Mouse (Mus musculus): ENCODE results near the gene Lrrc66.
A peak's percentile ranks its signal among the peaks of the same experiment; 100 is the strongest.
"Not testable (repeated sequence)": the region's sequence is repeated elsewhere in the genome, so short reads cannot be mapped to it uniquely, and the experiment has no call there.

Lrrc66 gene

GRCm38 (mm10) chr5:73611071-73611470 lies 21.3 kb downstream of the Lrrc66 start:
- DNase-seq: no peak

DNA sequence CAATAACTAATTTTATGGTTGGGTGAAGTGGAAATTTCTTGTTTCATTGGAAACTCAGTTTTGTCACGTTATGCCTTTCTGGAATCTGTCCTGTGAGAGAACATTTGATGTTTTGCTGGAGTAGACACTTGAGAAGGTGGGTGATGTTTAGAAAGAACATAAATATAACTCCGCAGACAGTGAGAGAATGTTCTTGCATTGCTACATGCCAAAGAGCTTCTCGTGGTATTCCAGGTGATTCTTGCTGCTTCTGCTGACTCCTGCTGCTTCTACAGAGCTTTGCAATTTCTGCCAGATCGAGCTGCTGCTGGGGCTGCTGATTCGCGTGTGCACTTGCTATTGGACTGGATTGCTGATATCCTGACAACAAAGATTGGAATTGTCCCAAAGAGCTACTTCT lies 27.4 kb downstream of the Lrrc66 start:
- no peak for DNase-seq

DNA sequence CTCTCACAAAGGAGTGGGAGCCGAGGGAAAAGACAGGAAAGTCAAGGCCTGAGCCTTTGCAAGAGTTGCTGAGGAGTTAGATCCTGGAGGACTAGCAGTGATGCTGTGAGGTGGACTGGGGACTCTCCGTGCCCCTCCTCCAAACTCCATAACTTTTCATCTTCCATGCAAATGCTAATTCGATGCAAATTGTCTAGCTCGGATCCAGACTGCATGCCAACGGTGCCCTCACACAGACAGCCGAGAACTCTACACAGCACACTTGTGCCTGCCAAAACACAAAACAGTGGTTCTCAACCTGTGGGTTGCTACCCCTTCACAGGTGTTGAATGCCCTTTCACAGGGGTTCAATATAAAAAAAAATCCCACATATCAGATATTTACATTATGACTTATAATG lies 27.8 kb downstream of the Lrrc66 start:
- DNase-seq: no peak

GRCm38 (mm10) chr5:73602865-73603264 lies 29.5 kb downstream of the Lrrc66 start:
- no peak for DNase-seq

GRCm38 (mm10) chr5:73601361-73601763 lies 31.0 kb downstream of the Lrrc66 start:
- no peak for DNase-seq

GRCm38 (mm10) chr5:73599991-73600390 lies 32.3 kb downstream of the Lrrc66 start:
- DNase-seq: no peak

- peak; percentile 42 for DNase-seq
Measured at GRCm38 (mm10) chr5:73598943-73599695, 33.2 kb downstream of the Lrrc66 start.

DNA sequence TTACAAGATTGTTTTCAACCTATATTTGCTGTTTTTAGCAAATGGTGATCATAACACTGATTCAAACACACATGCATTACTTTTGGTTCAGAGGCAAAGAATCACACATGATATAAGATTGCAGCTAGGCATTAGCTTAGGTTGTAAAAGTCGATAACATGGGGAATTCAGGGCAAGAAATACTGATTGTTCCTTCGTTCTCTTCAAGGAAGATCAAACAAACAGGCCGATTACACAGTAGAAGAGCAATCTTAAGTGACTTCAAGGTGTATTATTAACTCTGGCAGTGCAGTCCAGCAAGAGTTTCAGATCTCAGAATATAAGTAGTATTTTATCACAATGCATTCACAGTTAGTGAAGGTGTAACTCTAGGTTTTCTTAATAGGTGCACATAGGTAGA lies 45.2 kb downstream of the Lrrc66 start:
- DNase-seq: no peak

DNA sequence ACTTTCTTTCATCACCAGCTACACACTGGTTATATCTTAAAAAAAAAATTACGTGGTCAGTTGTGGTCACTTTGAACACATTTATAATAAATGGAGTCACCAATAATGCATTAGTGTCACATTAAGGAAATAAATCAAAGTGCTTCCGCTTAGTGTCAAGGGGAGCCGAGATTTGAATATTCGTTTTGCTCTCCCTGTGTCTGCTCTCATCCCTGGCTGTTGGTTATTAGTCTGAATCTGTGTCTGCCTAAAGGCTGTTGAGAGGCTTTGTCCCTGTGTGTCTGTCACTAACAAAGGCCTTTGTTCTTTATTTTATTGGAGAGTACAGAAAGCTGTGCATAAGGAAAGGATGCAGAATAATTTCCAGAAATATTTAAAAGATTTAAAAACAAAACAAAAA lies 45.7 kb downstream of the Lrrc66 start:
- DNase-seq: no peak

DNA sequence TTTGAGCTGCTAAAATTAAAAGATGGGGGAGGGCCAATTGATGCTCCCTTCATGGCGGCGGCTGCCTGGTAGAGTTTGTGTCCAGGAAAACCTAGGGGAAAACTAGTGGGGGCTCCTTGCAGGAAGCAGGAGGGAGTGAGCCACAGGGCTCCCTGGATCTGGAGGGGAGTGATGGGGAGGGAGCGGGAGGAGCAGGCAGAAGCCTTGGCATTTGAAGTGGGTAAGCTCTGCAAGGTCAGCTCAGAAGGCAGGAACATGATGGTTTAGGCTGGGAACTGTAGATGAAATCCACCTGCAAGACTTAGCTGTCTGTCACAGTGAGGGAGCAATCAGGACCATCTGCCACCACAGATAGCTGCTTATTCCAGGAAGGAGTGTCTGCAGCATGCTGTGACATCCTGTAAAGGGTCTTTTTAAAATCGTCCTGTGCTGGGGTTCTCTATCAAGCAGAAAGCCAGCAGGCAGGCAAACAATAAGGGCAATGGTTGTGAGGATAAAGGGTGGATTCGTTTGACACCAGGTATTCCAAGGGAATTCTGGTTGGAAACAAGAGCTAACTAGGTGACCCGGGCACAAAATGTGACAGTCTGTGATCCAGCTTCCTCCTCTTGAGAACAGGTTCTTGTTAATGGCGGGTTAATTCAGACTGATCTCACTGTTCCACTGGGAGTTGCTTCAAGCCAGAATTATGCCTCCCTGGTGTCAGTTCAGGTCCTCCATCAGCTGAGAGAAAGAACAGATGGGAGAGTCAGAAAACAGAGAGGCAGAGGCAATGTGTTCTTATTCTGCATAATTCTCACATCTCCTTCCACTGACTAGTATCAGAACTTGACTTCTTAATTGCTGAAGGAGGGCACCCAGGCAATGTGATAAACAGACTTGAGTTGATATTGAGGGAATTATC lies 46.9 kb downstream of the Lrrc66 start:
- DNase-seq: no peak

DNA sequence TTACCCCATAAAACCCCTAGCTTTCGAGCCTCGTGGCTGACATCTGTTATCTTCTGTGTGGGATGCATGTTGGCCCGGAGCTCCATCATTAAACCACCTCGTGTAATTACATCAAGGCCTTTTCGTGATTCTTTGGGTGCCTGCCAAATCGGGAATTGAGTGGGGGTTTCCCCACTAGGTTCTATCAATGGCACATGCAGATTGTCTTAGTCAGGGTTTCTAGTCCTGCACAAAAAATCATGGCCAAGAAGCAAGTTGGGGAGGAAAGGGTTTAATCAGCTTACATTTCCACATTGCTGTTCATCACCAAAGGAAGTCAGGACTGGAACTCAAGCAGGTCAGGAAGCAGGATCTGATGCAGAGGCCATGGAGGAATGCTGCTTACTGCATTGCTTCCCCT lies 48.3 kb downstream of the Lrrc66 start:
- not testable (repeated sequence) for DNase-seq

- no peak for DNase-seq
Measured at GRCm38 (mm10) chr5:73578131-73578530, 54.2 kb downstream of the Lrrc66 start.

DNA sequence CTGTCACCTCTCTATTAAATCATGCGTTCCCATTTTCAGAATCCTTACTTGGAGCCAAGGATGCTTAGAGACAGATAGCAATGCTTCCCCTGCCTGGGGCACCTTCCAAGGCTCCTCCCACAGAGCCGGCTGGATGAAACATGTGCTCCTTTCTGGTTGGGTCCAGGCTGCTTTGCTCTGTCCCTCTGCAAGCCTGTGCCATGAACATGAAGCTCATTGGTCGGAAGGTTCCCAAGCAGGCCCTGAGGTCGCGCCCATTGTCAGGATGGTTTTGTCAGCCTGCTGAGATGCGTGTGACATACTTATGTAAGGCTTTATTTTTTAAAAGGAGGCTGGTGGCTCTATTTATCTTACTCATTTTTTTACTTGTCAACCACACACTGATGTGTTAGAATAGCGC lies 55.6 kb downstream of the Lrrc66 start:
- no peak for DNase-seq

- DNase-seq: no peak
Measured at GRCm38 (mm10) chr5:73574616-73575015, 57.7 kb downstream of the Lrrc66 start.

GRCm38 (mm10) chr5:73573789-73574188 lies 58.5 kb downstream of the Lrrc66 start:
- DNase-seq: no peak

GRCm38 (mm10) chr5:73572846-73573245 lies 59.5 kb downstream of the Lrrc66 start:
- no peak for DNase-seq

- no peak for DNase-seq
Measured at GRCm38 (mm10) chr5:73571395-73572156, 60.8 kb downstream of the Lrrc66 start.

DNA sequence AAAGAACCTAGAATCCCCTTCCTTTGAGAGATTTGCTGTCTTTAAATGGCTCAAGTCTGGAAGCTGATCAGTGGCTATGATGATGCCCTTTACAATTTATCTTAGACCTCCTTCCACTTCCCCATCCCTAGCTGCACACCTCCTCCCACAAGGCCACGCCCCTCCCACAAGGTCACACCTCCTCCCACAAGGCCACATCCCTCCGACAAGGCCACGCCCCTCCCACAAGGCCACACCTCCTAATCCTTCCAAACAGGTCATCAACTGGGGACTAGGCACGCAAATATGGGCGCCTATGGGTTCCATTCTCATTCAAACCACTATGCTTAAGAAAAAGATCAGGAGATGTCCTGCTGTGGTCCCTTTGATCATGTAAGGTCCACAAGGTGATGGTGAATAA lies 63.1 kb downstream of the Lrrc66 start:
- DNase-seq: no peak

GRCm38 (mm10) chr5:73566892-73567291 lies 65.4 kb downstream of the Lrrc66 start:
- DNase-seq: no peak

DNA sequence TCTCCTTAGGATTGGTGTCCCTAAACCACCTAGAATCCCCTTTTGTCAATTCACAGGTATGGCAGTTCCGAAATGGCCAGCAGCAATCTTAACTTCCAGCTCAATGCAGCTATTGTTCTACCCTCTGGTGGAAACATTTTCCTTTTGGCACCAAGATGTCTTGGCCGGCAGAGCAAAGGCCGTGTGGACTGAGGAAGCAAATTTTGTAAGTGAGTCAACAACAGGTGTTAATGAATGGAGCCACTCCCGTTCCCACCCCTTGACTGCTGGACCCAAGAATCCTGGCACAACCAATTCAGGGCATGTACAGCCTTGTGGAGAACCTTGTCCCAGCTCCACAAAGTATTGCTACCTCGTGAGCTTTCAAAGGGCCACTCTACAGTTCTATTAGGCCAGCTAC lies 66.2 kb downstream of the Lrrc66 start:
- no peak for DNase-seq

GRCm38 (mm10) chr5:73564038-73564437 lies 68.3 kb downstream of the Lrrc66 start:
- no peak for DNase-seq

GRCm38 (mm10) chr5:73558756-73559155 lies 73.6 kb downstream of the Lrrc66 start:
- DNase-seq: no peak

- DNase-seq: no peak
Measured at GRCm38 (mm10) chr5:73556733-73557425, 75.4 kb downstream of the Lrrc66 start.
